Comparison of ENCODE assay signal across 8 mouse cellular contexts in the genomic region with DNA sequence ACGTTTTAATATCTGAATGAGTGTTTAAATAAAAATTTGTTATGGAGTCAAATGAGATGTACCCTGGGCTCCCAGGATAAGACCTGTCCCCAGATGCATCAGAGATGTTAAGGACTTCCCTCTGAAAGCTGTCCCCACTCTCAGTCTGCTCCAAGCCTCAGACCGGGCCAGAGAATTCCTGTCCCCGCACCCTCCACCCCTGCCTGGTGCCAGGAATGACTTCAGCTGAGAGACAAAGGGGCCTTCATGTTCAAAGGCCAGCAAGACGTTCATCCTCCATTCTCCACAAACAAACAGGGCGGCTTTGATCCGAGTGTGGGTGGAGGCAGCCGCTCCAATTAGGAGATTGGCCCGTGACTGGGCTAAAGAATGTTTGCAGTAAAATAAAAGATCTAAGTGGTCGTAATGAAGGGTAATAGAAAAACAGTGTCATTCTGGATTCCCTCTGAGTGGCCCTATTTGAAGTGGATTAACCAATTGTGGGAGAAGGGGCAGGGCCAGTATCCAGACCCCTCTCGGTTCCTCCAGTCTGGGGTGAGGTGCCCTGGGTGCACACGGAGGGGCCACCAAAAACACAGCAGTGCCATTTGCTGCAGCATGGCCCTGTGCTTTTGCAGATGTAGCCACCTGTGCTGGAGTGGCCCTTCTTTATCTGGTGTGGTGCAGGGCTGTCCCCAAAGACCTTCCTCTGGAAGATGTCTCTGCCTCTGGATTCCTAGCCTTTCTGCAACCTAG. TPM values are rescaled to one million over a fixed set of nuclear protein-coding genes. Genes with fewer than 3 reads are reported as not detected.
DNase-seq lines count a peak whose midpoint lies in the region; ATAC-seq lines count a peak whose summit lies in the region.

No protein-coding gene starts in this region.

- H3K4me2 ChIP-seq in neural tube, embryonic 14.5 days (ENCODE audit: low read depth, low read length): peak overlapping the region; percentile 26

- WGBS in neural tube, embryonic 14.5 days: 4% methylated on average over 11 of the region's 11 CpGs

- H3K4me3 ChIP-seq in neural tube, embryonic 14.5 days (ENCODE audit: low read depth, low read length): no peak overlapping the region; the same call in 1 of the 2 replicates

- H3K27me3 ChIP-seq in neural tube, embryonic 14.5 days (ENCODE audit: control insufficient read depth, insufficient read depth, low read length): no peaks in the 10 kb centered on the region

- no peaks in the 10 kb centered on the region for H3K9me3 ChIP-seq in neural tube, embryonic 14.5 days (ENCODE audit: control insufficient read depth, low read length)

- H3K9ac ChIP-seq in neural tube, embryonic 14.5 days (replicated peaks; ENCODE audit: low read depth, low read length): 0 out of 2 replicates have a peak overlapping the region, but pooled peaks have one; percentile 29

- DNase-seq in adrenal gland, postnatal 36 days: peak; percentile 19 to 22
- no peak for DNase-seq in adrenal gland, adult 18-20 months (ENCODE audit: low spot score in 2 of 2)
- peak; percentile 49 for DNase-seq in testis, postnatal 10 days (ENCODE audit: low spot score)
- no peak for DNase-seq in testis, postnatal 14 days (ENCODE audit: low spot score)
- DNase-seq in layer of hippocampus, postnatal 10 days (ENCODE audit: low spot score in 2 of 2): peak; percentile 42 to 57
- no peak for DNase-seq in thymus, postnatal 0 days (ENCODE audit: low spot score)
- no peak for DNase-seq in gastrocnemius, postnatal 25 days

- H3K4me1 ChIP-seq in neural tube, embryonic 14.5 days (ENCODE audit: control insufficient read depth, insufficient read depth, low read length): peaks cover 3% of the 10 kb centered on the region; the same call in 1 of the 2 replicates

- H3K27ac ChIP-seq in neural tube, embryonic 14.5 days (ENCODE audit: low read depth, low read length): no peak overlapping the region

- no peaks in the 10 kb centered on the region for H3K36me3 ChIP-seq in neural tube, embryonic 14.5 days (ENCODE audit: control insufficient read depth, insufficient read depth, low read length)

- peak; percentile 61; the same call in 1 of the 2 replicates for ATAC-seq in neural tube, embryonic 14.5 days (ENCODE audit: low read depth)

RNA-seq across cellular contexts. Expression of gene Nkd1, which starts 25.9 kb away (rescaled TPM):
- total RNA-seq in adrenal gland, postnatal 36 days (2021): 10 to 100 TPM; 40.8 to 51.1 TPM
- total RNA-seq in adrenal gland, adult 18-20 months (2021): 10 to 100 TPM; 29.0 to 33.1 TPM
- total RNA-seq in layer of hippocampus, postnatal 10 days (2021): 10 to 100 TPM; 16.9 to 17.4 TPM
- polyA plus RNA-seq in neural tube, embryonic 14.5 days (2014; fragmentation: Nextera tagmentation; extraction: Ambion mirVana): 29.9 and 38.4 TPM in 2 replicates
- polyA plus RNA-seq in thymus, postnatal 0 days (2015; fragmentation: Nextera tagmentation; extraction: Ambion mirVana): 4.1 and 4.7 TPM in 2 replicates
- total RNA-seq in gastrocnemius, postnatal 25 days (2021): 1 to 10 TPM; 1.5 to 2.5 TPM

Comparison
In these comparisons a context has a peak if more than half of its experiments do, and no peak if none do; other contexts are left out.
1. DNase-seq: peak in adrenal gland, postnatal 36 days (2 of 2), testis, postnatal 10 days (single experiment) and layer of hippocampus, postnatal 10 days (2 of 2); none in adrenal gland, adult 18-20 months (0 of 2), testis, postnatal 14 days (single experiment), thymus, postnatal 0 days (single experiment) and gastrocnemius, postnatal 25 days (single experiment).
2. RNA of gene Nkd1, which starts 25.9 kb away (total RNA-seq): 40.8 to 51.1 TPM in adrenal gland, postnatal 36 days, 29.0 to 33.1 TPM in adrenal gland, adult 18-20 months and 16.9 to 17.4 TPM in layer of hippocampus, postnatal 10 days; 1.5 to 2.5 TPM in gastrocnemius, postnatal 25 days; every median in the first group is over 4 times any median in the second.